Mouse (Mus musculus) bone marrow macrophage, adult 2 months (primary cell): ENCODE measurements at regions not wholly inside any gene's neighbourhood (a gene's known extent, or its start where the extent isn't known, plus 50 kb on each side); places are given as distances from the start of the nearest gene placed in this dataset.

ENCODE experiments used
- CTCF ChIP-seq: IDR thresholded peaks from 2 replicates; pipeline ENCODE4 v1.5.1; 2012; ENCODE audit warnings: low read depth, mild to moderate bottlenecking, low read length, moderate library complexity
- POLR2A ChIP-seq: IDR thresholded peaks from 2 replicates; pipeline ENCODE4 v1.6.1; 2012; ENCODE audit warnings: mild to moderate bottlenecking, low read depth, low read length, borderline replicate concordance

DNA sequence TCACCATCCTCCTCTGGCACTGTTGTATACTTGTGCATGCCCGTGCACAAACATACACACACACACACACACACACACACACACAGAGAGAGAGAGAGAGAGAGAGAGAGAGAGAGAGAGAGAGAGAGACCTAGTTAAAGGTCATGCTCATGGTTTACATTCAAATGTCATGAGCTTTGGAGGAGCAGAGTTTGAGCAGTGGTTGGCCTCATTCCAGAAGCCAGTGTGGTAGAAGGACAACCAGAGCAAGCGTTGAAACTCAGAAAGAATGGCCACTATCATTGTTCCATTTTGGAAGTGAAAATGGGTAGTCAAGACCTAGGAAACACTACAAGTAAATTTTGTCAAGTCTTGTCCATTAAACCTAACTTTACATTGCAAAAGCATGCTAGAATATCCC, 79.6 kb upstream of the Frmd6 start:
- TF ChIP-seq CTCF, result no peak
- no peak for TF ChIP-seq POLR2A
